Mouse (Mus musculus): ENCODE data around the gene Gm8297. TPM values are rescaled to one million over a fixed set of nuclear protein-coding genes. Genes with fewer than 3 reads are reported as not detected.
"Not testable (repeated sequence)": the region's sequence is repeated elsewhere in the genome, so short reads cannot be mapped to it uniquely, and the experiment has no call there.

Gm8297 gene
- not detected in 2 replicates for polyA plus RNA-seq (2012; rRNA removed)

GRCm38 (mm10) chr14:4983635-4984034 lies at the start of gene Gm8297:
Gene Gm8297 (plus strand): TSS chr14:4983935.
- H3K27ac ChIP-seq (ENCODE audit: insufficient read depth, low read length); H3K4me1 ChIP-seq (ENCODE audit: control insufficient read depth, insufficient read depth, low read length); H3K4me3 ChIP-seq (ENCODE audit: insufficient read depth, low read length): not testable (repeated sequence)

DNA sequence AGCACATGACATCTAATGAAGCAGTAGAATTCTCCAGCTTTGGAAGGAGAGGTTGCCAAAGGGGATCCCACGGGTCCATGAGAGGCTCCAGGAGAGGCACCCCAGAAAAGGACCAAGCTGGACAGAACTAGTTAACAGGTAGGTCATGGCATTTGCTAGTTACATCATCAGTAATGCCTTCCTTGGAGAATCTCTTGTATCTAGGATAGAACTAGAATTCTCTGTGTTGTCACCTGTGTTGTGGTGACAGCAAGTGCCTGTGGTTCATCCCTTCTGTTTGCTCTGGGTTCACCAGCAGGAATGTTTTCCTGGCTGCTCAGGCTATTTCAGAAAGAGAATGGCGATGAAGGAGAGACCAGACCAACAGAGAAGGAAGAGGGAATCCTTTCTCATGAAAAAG lies 31.9 kb downstream of the Gm8297 start, which contains the start of gene Gm3298:
Gene Gm3298 (plus strand): TSS at position 301 of the 400 bp plus-strand sequence.
- H3K4me1 ChIP-seq (ENCODE audit: control insufficient read depth, insufficient read depth, low read length); H3K27ac ChIP-seq (ENCODE audit: insufficient read depth, low read length); H3K4me3 ChIP-seq (ENCODE audit: insufficient read depth, low read length): not testable (repeated sequence)

Other genes with a start within 250 kb of the Gm8297 start
- not detected in 2 replicates for gene Gm9602, start 207.6 kb upstream of the Gm8297 start, polyA plus RNA-seq (2012; rRNA removed)
- gene Gm3269, start 145.8 kb upstream of the Gm8297 start, polyA plus RNA-seq (2012; rRNA removed): not detected in 2 replicates
- 0.76 TPM in 1 of 2 replicates, not detected in the other for gene Gm3264, start 128.4 kb upstream of the Gm8297 start, polyA plus RNA-seq (2012; rRNA removed)
- gene Gm3278, start 91.5 kb upstream of the Gm8297 start, polyA plus RNA-seq (2012; rRNA removed): 0.08 TPM in 1 of 2 replicates, not detected in the other
- gene Gm3298, start 32.0 kb downstream of the Gm8297 start, polyA plus RNA-seq (2012; rRNA removed): not detected in 2 replicates
- not detected in 2 replicates for gene 4930555G01Rik, start 66.7 kb downstream of the Gm8297 start, polyA plus RNA-seq (2012; rRNA removed)
- 1.4 and 1.5 TPM in 2 replicates for gene Gm8281, start 87.1 kb downstream of the Gm8297 start, polyA plus RNA-seq (2012; rRNA removed)
- not detected in 2 replicates for gene Gm8279, start 147.6 kb downstream of the Gm8297 start, polyA plus RNA-seq (2012; rRNA removed)
- gene Gm3317, start 180.6 kb downstream of the Gm8297 start, polyA plus RNA-seq (2012; rRNA removed): not detected in 2 replicates
- not detected in 2 replicates for gene Gm8271, start 201.9 kb downstream of the Gm8297 start, polyA plus RNA-seq (2012; rRNA removed)

All from cortical plate, adult 2 months (tissue).